Mouse (Mus musculus) embryonic facial prominence, embryonic 13.5 days (tissue): ENCODE measurements around the gene Ehbp1. TPM values are rescaled to one million over a fixed set of nuclear protein-coding genes. Genes with fewer than 3 reads are reported as not detected.

Source experiments
- ATAC-seq: fragments of 200-750 bp; cut with Nextera tagmentation; 2 replicates; pipeline ENCODE4 v1.8.0; 2017; ENCODE audit warnings: low read depth; ENCODE audit not compliant: insufficient number of reproducible peaks, insufficient read depth, low FRiP score, low TSS enrichment
- H3K27ac ChIP-seq: fragments of 300-500 bp; sonication (generic); 2 replicates; pipeline ENCODE4 v1.5.1; 2015; ENCODE audit warnings: moderate library complexity, mild to moderate bottlenecking, inconsistent platforms
- H3K27me3 ChIP-seq: fragments of 300-500 bp; sonication (generic); 2 replicates; pipeline ENCODE4 v1.6.1; 2015; ENCODE audit warnings: mild to moderate bottlenecking, inconsistent platforms
- H3K36me3 ChIP-seq: fragments of 300-500 bp; sonication (generic); 2 replicates; pipeline ENCODE4 v1.6.1; 2015; ENCODE audit warnings: mild to moderate bottlenecking, inconsistent platforms
- H3K4me1 ChIP-seq: fragments of 300-500 bp; sonication (generic); 2 replicates; pipeline ENCODE4 v1.6.1; 2015; ENCODE audit warnings: inconsistent platforms
- H3K4me2 ChIP-seq: fragments of 300-500 bp; sonication (generic); 2 replicates; pipeline ENCODE4 v1.6.1; 2015; ENCODE audit warnings: moderate library complexity, mild to moderate bottlenecking, inconsistent platforms
- H3K4me3 ChIP-seq: fragments of 300-500 bp; sonication (generic); 2 replicates; pipeline ENCODE4 v1.5.1; 2015; ENCODE audit warnings: mild to moderate bottlenecking, inconsistent platforms
- H3K9ac ChIP-seq: fragments of 300-500 bp; sonication (generic); 2 replicates; pipeline ENCODE4 v1.6.1; 2015; ENCODE audit warnings: mild to moderate bottlenecking, inconsistent platforms
- H3K9me3 ChIP-seq: fragments of 300-500 bp; sonication (generic); 2 replicates; pipeline ENCODE4 v1.6.1; 2016; ENCODE audit warnings: inconsistent platforms
- WGBS: fragments of 180-500 bp; shearing (Covaris S2); methylation state at CpG from one replicate; pipeline ENCODE4 v1.1.7; 2015; ENCODE audit warnings: mixed read lengths; 5-methylcytosine and 5-hydroxymethylcytosine counted together
- polyA plus RNA-seq: library from polyadenylated mRNA; unstranded; fragments of >200 nt; fragmentation: Nextera tagmentation; extraction: Ambion mirVana; gene quantifications from 2 replicates; pipeline ENCODE4 v1.2.1, GENCODE M21; 2015

The Ehbp1 gene
- polyA plus RNA-seq, 1 experiment from 2014 or later, result 17.6 TPM

DNA sequence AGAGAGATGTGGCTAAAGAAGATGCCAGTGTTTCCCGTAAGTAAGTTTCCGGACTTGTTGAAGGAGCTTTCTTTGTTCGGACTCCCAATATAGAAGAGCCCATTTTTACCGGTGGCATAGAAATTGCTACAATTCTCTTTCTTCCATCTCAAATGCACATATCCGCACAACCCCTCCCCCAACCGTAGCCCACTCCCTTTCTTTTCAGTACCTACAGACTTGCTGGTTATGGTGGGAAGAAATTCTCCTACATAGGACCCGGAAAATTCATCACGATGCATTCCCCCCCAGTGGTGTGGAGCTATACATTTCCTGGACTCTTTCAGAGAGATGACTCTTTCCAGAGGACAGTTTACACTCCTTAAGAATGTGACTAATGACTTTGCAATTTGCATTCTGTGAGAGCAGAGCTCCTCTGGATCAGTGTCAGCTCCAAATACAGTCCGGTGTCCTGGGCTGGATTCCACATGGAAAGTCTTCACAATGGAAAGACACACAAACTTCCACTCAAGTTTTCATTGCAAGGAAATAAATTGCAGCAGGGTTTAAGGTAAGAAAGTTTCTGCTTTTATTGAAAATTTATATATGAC lies 336.7 kb downstream of the Ehbp1 start:
- H3K4me2 ChIP-seq, result peak overlapping the region; percentile 11
- ATAC-seq, result no peak
- H3K27ac ChIP-seq, result 0 out of 2 replicates have a peak overlapping the region, but pooled peaks have one; percentile 7
- no peak overlapping the region for H3K9ac ChIP-seq
- no peaks in the 10 kb centered on the region for H3K9me3 ChIP-seq
- peaks cover 54% of the 10 kb centered on the region for H3K4me1 ChIP-seq
- no peaks in the 10 kb centered on the region for H3K36me3 ChIP-seq
- peaks cover 88% of the 10 kb centered on the region for H3K27me3 ChIP-seq
- H3K4me3 ChIP-seq, result peak overlapping the region; percentile 7; the same call in 1 of the 2 replicates
- WGBS, result 13% methylated on average over 9 of the region's 9 CpGs

DNA sequence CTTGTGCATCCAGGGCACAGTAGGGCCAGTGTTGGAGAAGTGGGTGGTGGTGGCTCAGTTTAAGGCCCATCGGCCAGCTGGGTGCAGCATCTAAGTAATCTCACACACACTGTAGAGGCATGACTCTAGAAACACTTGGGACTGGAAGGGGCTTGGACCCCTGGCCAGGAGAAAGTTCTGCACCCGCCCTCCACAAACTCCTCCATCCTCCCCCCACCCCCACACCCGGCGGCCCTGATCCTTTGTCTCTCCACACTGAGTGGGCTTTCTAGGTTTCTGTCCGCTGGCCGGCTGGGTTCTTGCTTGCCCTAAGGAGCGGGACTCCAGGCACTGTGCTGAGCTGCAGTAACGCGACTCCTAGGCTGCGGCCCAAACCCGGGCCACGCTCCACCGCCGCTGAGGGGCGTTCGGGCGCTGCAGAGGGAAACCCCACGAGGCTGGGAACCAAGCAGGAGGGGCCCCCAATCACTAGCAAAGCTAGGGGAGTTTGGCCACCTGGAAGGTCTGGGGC lies 337.7 kb downstream of the Ehbp1 start:
- H3K4me3 ChIP-seq, result peak overlapping the region; percentile 24
- peak overlapping the region; percentile 51 for H3K27ac ChIP-seq
- WGBS, result 1% methylated on average over 18 of the region's 18 CpGs
- H3K9me3 ChIP-seq, result no peaks in the 10 kb centered on the region
- H3K27me3 ChIP-seq, result peaks cover 91% of the 10 kb centered on the region
- H3K36me3 ChIP-seq, result no peaks in the 10 kb centered on the region
- H3K4me1 ChIP-seq, result peaks cover 55% of the 10 kb centered on the region
- peak; percentile 59; the same call in 1 of the 2 replicates for ATAC-seq
- H3K9ac ChIP-seq, result 0 out of 2 replicates have a peak overlapping the region, but pooled peaks have one; percentile 40
- H3K4me2 ChIP-seq, result peak overlapping the region; percentile 89

DNA sequence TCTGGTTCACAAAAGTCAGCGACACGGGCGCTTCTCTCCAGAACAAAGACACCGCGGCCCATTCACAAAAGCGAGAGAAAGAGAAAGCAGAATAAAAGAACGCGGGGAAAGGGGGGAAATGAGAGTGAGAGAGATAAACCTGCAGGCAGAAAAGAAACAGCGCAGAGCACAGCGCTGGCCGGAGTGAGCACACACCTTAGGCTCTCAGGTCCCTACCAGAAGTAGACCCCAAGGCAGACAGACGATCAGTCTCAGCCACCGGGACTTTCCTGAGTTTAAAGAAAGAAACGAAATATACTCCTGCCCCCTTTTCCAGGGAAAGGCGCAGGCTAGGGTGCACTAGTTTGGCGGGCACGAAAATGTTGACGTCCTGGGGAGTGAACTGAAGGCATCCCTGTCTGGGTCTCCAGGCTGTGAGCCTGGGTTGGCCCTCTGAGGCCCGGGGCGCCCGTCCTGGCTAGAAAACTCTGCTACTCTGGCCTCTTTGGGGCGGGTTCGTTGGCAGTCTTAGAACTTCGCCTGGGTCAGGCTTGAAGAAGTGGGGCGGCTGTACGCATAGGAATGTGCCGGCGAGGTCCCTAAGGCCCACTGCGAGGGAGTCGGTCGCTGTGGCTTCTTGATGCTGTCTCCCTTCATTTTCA lies 338.6 kb downstream of the Ehbp1 start:
- no peak for ATAC-seq
- Histone ChIP-seq H3K4me1 (peaks cover 55% of the 10 kb centered on the region), H3K4me3 (peak overlapping the region; percentile 56), H3K27ac (peak overlapping the region; percentile 79), H3K9ac (peak overlapping the region; percentile 76), H3K27me3 (peaks cover 96% of the 10 kb centered on the region), H3K9me3 (no peaks in the 10 kb centered on the region), H3K4me2 (peak overlapping the region; percentile 89), H3K36me3 (no peaks in the 10 kb centered on the region)
- 0% methylated on average over 31 of the region's 31 CpGs for WGBS

DNA sequence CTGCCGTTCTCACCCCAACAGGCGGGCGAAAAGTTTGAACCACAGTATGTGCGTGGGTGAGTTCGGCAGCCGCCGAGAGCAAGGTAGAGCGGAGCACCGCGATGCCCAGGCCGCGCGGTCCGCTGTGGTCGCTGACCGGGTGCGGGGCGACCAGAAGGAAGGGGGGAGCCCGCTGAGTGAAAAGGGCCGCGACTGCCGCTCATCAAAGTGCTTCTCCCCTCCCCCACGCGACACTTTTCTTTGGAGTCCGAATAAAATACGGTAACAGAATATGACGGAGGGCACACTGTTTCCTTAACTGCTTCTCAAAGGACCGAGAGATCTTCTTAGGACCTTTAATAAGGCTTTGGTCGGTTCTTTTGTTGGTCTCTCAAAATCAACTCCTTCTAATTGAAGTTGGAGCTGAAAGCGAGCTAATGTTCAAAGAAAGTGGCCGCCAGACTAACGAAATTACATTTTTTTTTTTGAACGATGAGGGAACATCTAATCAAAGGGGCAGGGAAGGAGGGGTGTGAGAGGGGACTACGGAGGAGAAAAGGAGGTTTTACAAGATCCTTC lies 339.2 kb downstream of the Ehbp1 start, which contains the start of gene Otx1:
Gene Otx1, minus strand, starts transcription at position 115 of the 558 bp plus-strand sequence.
- H3K4me1 ChIP-seq, result peaks cover 50% of the 10 kb centered on the region
- 1% methylated on average over 34 of the region's 34 CpGs for WGBS
- no peaks in the 10 kb centered on the region for H3K9me3 ChIP-seq
- H3K27ac ChIP-seq, result peak within 1 kb of the TSS; percentile 79
- H3K4me2 ChIP-seq, result peak within 1 kb of the TSS; percentile 89
- ATAC-seq, result no peak
- peaks cover 96% of the 10 kb centered on the region for H3K27me3 ChIP-seq
- no peaks in the 10 kb centered on the region for H3K36me3 ChIP-seq
- peak within 1 kb of the TSS; percentile 56 for H3K4me3 ChIP-seq
- peak within 1 kb of the TSS; percentile 76 for H3K9ac ChIP-seq

DNA sequence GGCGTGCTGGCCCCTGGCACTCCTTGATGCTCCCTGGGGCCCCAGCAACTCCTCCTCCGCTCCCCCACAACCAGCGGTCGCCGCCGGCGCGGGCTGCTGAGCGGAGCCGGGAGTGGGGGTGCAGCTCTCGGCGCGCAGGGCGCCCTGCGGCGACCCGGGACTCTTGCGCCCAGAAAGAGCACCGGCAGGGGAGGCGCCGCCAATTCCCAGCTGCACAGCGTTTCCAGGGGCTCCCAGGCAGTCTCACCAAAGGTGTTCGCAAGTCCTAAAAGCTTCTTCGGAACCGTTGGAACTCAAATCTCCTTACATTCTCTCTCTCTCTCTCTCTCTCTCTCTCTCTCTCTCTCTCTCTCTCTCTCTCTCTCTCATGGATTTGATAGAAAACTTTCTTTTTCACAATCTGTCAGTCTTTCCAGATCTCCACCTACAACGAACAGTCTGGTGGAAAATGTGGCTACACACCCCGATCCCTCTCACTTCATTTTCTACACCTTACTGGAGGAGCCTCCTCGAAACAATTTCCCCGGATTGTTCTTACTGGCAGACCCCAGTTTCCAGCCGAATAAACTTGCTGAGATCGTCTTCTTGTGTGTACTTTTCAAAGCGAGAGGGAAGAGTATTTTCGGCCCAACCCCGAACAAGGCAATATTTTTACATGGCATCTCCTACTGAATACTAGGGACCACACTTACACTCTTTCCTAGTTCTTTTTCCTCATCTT lies 339.9 kb downstream of the Ehbp1 start:
- Histone ChIP-seq H3K4me2 (peak overlapping the region; percentile 89), H3K27me3 (peaks cover 96% of the 10 kb centered on the region), H3K4me3 (peak overlapping the region; percentile 56), H3K36me3 (no peaks in the 10 kb centered on the region), H3K9ac (peak overlapping the region; percentile 76), H3K27ac (peak overlapping the region; percentile 76), H3K4me1 (peaks cover 44% of the 10 kb centered on the region), H3K9me3 (no peaks in the 10 kb centered on the region)
- under 1% methylated on average over 34 of the region's 34 CpGs for WGBS
- ATAC-seq, result no peak

DNA sequence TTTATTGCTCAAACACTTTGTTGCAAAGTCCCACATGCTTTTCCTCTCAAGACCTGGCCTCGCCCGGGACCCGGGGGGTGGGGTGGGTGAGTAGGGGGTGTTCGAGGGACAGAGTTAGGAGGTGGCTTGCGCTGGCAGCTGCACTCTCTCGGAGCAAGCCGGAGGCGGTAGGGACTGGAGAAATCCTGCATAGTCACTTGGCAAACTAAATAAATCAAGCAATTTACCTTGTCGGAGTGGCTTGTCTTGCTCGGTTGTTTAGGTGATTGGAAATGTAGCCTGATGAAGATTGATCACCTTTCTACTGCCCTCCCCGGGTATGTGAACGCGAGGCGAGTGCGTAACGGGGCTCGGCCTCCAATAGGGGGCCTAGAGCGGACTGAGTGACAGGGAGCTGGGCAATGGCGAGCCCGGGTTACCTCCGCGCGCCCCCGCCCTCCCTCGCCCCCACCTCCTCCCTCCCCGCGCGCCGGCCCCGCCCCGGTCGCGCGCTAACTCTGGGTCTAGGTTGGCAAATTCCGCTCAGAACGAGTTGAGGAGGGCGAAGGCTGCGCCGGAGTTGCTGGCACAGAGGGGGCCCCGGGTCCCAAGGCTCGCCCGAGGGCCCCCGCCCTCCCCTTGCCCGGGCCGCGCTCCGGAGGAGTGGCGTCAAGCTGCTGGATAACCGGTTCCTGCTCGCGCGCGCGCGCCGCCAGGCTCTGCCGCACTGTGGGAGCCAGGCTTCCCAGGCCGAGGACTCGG lies 340.6 kb downstream of the Ehbp1 start:
- ATAC-seq, result peak; percentile 85
- no peaks in the 10 kb centered on the region for H3K9me3 ChIP-seq
- peaks cover 46% of the 10 kb centered on the region for H3K4me1 ChIP-seq
- H3K27ac ChIP-seq, result peak overlapping the region; percentile 76
- H3K9ac ChIP-seq, result peak overlapping the region; percentile 76
- H3K4me3 ChIP-seq, result peak overlapping the region; percentile 56
- H3K4me2 ChIP-seq, result peak overlapping the region; percentile 89
- 1% methylated on average over 50 of the region's 59 CpGs for WGBS
- peaks cover 96% of the 10 kb centered on the region for H3K27me3 ChIP-seq
- no peaks in the 10 kb centered on the region for H3K36me3 ChIP-seq

DNA sequence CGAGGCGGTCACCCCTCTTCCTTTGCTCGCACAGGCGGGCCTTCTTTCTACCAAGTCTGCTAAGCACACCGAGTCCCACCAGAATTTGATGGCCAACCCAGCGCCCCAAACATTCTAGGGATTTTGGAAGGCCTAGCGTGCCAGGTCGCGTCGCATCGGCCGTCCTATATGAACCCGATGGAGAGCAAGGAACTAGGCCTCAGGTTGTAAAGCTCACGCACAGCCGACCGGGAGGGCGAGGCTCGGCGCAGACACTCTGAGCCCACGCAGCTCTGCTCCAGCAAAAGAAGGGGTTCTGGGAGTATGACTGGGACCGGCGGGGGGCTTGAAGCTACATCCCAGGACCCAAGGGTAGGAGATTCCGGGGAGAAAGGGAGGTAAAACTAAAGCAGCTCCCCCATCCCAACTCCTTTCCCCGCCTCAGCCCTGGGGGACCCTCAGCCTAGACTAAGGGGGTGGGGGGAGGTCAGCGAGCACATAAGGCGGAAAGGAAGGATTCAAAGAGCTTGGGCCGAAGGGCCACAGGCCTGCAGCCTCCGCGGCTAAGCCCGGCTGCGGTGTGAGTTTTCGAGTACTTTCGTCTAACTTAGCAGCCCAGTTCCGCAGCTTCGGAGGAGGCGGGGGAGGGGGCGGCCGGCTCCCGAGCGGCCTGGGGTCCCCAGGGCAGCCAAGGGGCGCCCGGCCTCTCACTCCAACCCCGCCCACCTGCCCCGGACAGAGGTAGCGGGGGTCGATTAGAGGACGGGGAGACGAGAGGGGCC lies 341.6 kb downstream of the Ehbp1 start:
- peaks cover 56% of the 10 kb centered on the region for H3K4me1 ChIP-seq
- WGBS, result 3% methylated on average over 48 of the region's 48 CpGs

DNA sequence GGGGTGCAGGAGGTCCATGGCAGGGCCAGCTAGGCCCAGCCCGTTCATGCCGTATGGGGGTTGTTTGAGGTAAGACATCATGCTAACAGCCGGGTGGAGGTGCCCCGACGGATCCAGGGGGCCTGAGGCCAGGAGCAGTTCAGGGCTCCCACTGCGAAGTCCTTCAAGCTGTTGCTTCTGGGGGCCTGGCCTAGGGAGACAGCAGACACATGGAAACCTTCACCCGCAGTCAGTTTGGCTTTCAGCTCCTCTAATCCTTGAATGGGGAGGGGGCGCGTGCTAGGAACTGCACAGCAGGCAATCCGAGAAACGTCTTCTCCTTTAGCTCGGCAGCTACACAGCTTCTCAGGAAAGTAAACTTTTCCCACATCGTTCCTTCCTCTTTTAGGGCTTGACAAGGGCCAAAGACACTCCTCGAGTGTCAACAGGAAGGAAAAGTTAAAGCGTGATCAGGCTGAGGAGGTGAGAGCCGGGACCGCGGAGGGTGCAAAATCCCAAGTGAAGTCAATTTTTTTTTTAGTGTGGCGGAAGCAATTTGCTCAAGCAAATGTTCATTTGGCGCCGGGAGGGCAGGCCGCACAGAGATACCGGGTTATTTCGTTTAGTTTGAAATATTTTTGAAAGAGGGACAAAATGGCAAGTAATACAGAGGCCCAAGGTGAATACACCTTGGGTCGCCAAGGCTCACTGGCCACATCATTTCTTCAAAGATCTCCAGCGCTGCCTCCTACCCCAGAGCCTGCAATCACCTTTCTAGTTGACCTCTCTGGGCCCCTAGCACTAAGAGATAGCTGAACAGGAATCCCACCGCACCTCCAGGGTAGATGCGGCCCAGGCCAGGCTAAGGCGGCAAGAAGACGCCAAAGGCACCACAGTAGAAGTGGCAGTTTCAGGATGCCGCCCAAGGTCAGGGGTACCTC lies 342.4 kb downstream of the Ehbp1 start:
- Histone ChIP-seq H3K9me3 (no peaks in the 10 kb centered on the region), H3K27me3 (peaks cover 97% of the 10 kb centered on the region), H3K4me3 (peak overlapping the region; percentile 56), H3K4me2 (peak overlapping the region; percentile 89), H3K9ac (peak overlapping the region; percentile 74), H3K36me3 (no peaks in the 10 kb centered on the region), H3K27ac (no peak overlapping the region; the same call in 1 of the 2 replicates), H3K4me1 (peaks cover 56% of the 10 kb centered on the region)
- ATAC-seq, result no peak
- WGBS, result 7% methylated on average over 31 of the region's 31 CpGs

More for the DNA sequence above, 341.6 kb downstream of the Ehbp1 start:
- peak overlapping the region; percentile 89 for H3K4me2 ChIP-seq
- peak overlapping the region; percentile 57 for H3K27ac ChIP-seq
- peak overlapping the region; percentile 74 for H3K9ac ChIP-seq
- H3K36me3 ChIP-seq, result no peaks in the 10 kb centered on the region
- H3K9me3 ChIP-seq, result no peaks in the 10 kb centered on the region
- peak overlapping the region; percentile 56 for H3K4me3 ChIP-seq
- ATAC-seq, result no peak
- H3K27me3 ChIP-seq, result peaks cover 96% of the 10 kb centered on the region

DNA sequence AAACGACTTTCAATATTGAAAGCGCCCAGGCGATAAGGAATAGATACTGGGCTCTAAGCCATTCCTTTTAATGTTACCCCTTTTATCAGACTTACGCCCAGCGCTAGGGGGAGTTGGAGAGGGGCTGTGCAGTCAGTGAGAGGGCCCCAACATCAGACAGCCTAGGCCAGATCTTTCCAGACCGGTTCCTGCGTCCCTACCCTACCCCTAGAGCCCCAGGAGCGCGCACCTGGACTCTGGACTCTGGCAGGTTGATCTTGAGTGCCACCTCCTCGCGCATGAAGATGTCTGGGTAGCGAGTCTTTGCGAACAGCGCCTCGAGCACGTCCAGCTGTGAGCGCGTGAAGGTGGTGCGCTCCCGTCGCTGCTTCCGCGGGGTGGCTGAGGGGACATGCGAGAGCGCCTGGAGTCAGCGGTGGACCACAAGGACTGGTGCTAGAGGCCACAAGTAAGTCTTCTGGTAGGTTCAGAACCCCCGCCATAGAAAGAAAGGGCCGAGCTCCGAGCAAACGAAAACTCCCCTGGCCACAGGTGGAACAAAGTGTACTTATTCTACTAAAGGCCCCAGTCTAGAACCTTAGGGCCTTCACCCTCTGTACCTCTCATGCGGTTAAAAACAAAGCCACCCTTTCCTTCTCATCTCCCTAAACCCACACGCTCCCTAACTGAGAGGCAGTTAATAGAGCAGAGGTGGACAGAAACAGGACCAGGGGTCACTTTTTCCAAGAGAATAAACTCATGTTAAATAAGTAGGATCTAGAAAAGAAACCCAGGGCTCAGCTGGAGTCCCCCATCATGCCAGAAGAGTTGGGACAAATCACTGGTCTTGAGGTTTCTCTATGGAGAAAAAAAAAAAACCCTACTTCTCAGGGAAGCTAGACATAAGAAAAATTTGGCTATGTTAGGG lies 343.7 kb downstream of the Ehbp1 start:
- Histone ChIP-seq H3K27me3 (peaks cover 97% of the 10 kb centered on the region), H3K4me3 (peak overlapping the region; percentile 56), H3K9ac (peak overlapping the region; percentile 52), H3K36me3 (no peaks in the 10 kb centered on the region), H3K27ac (peak overlapping the region; percentile 44), H3K9me3 (no peaks in the 10 kb centered on the region), H3K4me2 (peak overlapping the region; percentile 89), H3K4me1 (peaks cover 49% of the 10 kb centered on the region)
- no peak for ATAC-seq
- 6% methylated on average over 32 of the region's 32 CpGs for WGBS
